Mouse (Mus musculus) cerebellum, postnatal 4 days (tissue): ENCODE data around the gene Lamtor1.

ENCODE experiments used
- DNase-seq, 2 experiments: peaks; one replicate each; pipeline ENCODE4 v3.0.0; 2022; ENCODE audit warnings: low spot score in 2 of 2, mixed read lengths in 1 of 2

Lamtor1 gene

DNA sequence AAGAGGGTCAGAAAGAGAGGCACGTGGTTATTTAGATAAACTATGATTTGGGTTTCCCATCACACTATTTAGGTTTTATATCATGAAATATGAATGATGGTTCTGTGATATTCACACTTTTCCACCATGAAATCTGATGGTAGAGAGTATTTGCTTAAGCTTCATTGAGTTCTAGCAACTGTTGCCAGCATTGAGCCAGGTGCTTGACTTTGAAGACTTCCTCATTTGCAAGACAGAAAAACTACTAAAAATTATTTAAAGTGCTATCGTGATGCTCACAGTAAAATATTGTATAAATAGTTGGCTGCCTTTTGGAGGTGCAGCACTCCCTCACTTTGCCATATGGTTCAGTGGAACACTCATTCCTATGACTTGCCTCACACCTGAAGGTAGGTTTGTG lies 49.6 kb downstream of the Lamtor1 start:
- DNase-seq, result no peak

GRCm38 (mm10) chr7:101955862-101956261 lies 50.2 kb downstream of the Lamtor1 start:
- no peak for DNase-seq

- DNase-seq, result no peak
Measured at GRCm38 (mm10) chr7:101956481-101956880, 50.8 kb downstream of the Lamtor1 start.

- DNase-seq, result no peak
Measured at GRCm38 (mm10) chr7:101956911-101957310, 51.2 kb downstream of the Lamtor1 start.

DNA sequence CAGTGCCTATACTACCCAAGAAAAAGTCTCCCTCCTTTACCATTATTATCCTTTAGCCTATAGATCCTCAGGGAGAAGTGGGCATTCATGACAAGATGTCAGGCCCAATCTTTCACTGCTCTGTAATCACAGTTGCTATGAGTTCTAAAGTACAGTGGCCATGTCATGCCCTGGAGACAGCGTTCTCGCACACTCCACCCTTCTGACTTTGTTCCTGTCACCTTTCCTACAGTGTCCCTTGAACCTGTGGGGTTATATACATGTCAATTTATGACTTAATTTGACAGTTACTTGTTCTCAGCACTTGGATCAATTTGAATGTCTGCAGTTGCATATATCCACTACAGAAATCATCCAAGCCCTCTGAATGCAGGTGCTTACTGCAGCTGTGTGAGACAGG lies 57.1 kb downstream of the Lamtor1 start:
- DNase-seq, result no peak

DNA sequence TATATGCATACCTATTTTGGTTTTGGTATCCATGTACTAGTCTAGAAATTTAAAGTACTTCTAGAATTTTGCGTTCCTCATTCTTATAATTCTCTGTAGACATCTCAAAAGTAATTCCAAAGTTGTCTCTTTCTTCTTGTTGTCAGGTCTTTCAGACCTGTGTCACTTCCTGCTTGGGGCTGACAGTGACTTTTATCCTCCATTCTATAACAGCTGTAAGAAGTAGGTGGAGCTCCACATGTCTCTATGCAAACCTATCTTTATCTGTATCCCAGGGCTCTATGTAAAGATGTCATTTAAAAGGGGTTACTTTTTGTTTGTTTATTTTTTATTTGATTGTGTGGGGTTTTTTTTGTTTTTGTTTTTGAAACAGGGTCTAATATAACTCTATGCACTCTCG lies 57.9 kb downstream of the Lamtor1 start:
- no peak for DNase-seq

GRCm38 (mm10) chr7:101964551-101964950 lies 58.8 kb downstream of the Lamtor1 start:
- no peak for DNase-seq

DNA sequence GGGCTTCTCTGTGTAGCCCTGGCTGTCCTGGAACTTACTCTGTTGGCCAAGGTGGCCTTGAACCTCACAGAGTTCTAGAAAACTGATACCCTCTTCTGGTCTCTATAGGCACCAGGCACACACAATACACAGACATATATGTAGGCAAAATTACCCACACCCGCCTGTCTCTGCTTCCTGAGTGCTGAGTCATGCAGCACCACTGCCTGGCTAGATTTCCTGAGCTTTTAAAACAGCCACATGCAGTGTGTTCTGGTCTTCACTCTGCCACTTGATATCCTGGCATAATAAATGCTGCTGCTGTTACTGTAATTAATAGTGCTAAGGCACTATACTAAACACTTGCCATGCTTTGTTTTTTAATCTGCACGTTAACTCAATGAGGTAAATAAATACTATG lies 59.9 kb downstream of the Lamtor1 start:
- no peak for DNase-seq

DNA sequence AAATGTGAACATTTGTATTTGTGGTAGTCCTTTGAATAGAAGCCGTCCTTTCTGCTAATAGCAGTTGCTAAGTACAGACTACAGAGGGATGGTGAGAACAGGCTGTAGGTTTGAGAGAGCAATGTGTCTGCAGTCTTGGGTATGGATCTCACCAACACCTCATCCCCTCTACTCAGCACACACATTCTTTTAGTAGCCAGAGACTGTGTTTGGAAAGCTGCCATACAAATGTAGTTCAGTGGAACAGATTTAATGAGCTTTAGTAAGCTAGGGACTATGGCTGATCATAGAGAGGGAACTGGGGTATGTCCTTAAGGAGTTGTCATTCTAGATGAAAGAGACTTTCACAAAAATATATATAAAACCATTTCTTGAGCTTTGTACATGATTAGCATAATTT lies 61.6 kb downstream of the Lamtor1 start:
- no peak for DNase-seq

GRCm38 (mm10) chr7:101968751-101969150 lies 63.0 kb downstream of the Lamtor1 start:
- no peak for DNase-seq

- DNase-seq, result peak; percentile 49 to 78
Measured at GRCm38 (mm10) chr7:101969694-101970428, 64.2 kb downstream of the Lamtor1 start.

GRCm38 (mm10) chr7:101970429-101970775 lies 64.7 kb downstream of the Lamtor1 start:
- peak; percentile 60 to 89 for DNase-seq

GRCm38 (mm10) chr7:101970821-101971461 lies 65.2 kb downstream of the Lamtor1 start:
- DNase-seq, result peak; percentile 51 to 78

GRCm38 (mm10) chr7:101971721-101972120 lies 66.0 kb downstream of the Lamtor1 start:
- no peak for DNase-seq

- no peak for DNase-seq
Measured at GRCm38 (mm10) chr7:101973730-101974129, 68.0 kb downstream of the Lamtor1 start.

GRCm38 (mm10) chr7:101974505-101974904 lies 68.8 kb downstream of the Lamtor1 start:
- DNase-seq, result no peak
